Mouse (Mus musculus): ENCODE results near the gene Myo7a. TPM values are rescaled to one million over a fixed set of nuclear protein-coding genes. Genes with fewer than 3 reads are reported as not detected.

Gene Myo7a
- 15.9 and 19.0 TPM in 2 replicates for polyA plus RNA-seq (2012; rRNA removed)

GRCm38 (mm10) chr7:98119179-98119960 lies at the start of gene Myo7a:
Myo7a (minus strand) TSS chr7:98119524.

DNA sequence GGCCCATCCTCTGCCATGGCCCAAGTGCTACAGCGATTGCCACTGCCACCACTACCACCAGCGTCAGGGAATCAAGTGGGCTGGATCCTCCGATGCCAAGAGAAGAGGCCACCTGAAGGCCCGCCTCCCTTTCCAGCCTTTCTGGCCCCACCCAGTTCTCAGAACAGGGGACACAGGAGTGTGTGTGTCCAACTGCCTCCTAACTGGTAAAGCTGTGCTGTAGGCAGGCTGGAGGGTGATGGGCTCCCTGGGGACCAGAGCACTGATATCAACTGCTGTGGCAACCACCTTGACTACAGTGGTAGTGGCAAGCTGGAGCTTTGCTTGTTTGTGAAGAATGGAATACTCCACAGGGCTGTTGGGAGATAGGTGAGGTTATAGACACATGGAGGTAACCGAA lies 26.1 kb upstream of the Myo7a start, which contains the start of gene Omp:
Omp (minus strand) TSS at position 101 of the 400 bp plus-strand sequence.

Other genes with a start within 250 kb of the Myo7a start
- not detected in 2 replicates for gene Gdpd4, start 199.6 kb downstream of the Myo7a start, polyA plus RNA-seq (2012; rRNA removed)
- 0.20 and 0.21 TPM in 2 replicates for gene Omp, start 26.0 kb upstream of the Myo7a start, polyA plus RNA-seq (2012; rRNA removed)
- 5.1 and 5.5 TPM in 2 replicates for gene Capn5, start 58.8 kb upstream of the Myo7a start, polyA plus RNA-seq (2012; rRNA removed)
- 0.04 and 0.07 TPM in 2 replicates for gene B3gnt6, start 80.0 kb upstream of the Myo7a start, polyA plus RNA-seq (2012; rRNA removed)
- 15.1 and 16.2 TPM in 2 replicates for gene Acer3, start 201.7 kb upstream of the Myo7a start, polyA plus RNA-seq (2012; rRNA removed)
- gene Tsku, start 241.8 kb upstream of the Myo7a start, polyA plus RNA-seq (2012; rRNA removed) = 16.2 and 19.5 TPM in 2 replicates